Mouse (Mus musculus) frontal cortex, postnatal 14 days (tissue): ENCODE results near the gene Csrp1.

Experiments used
- DNase-seq, 2 experiments: peaks; one replicate each; pipeline ENCODE4 v3.0.0; 2022; ENCODE audit warnings: low spot score in 2 of 2

Gene Csrp1

GRCm38 (mm10) chr1:135770896-135771572 lies 51.2 kb downstream of the Csrp1 start:
- no peak for DNase-seq

- DNase-seq: no peak
These were observed 51.7 kb downstream of the Csrp1 start for GRCm38 (mm10) chr1:135771573-135771970.

- no peak for DNase-seq
These were observed 56.7 kb downstream of the Csrp1 start for GRCm38 (mm10) chr1:135776596-135776995.

GRCm38 (mm10) chr1:135777046-135777445 lies 57.2 kb downstream of the Csrp1 start:
- DNase-seq: no peak

GRCm38 (mm10) chr1:135778780-135779535 lies 59.1 kb downstream of the Csrp1 start, which contains the start of gene Tnni1:
Tnni1 (plus strand) TSS chr1:135779434.
- no peak for DNase-seq

- no peak for DNase-seq
These were observed 60.8 kb downstream of the Csrp1 start for GRCm38 (mm10) chr1:135780649-135781048.

GRCm38 (mm10) chr1:135781220-135781619 lies 61.4 kb downstream of the Csrp1 start:
- DNase-seq: peak; percentile 36 to 65

- DNase-seq: no peak
These were observed 63.0 kb downstream of the Csrp1 start for GRCm38 (mm10) chr1:135782816-135783215.

GRCm38 (mm10) chr1:135787799-135788198 lies 67.9 kb downstream of the Csrp1 start:
- DNase-seq: peak; percentile 54 to 58

GRCm38 (mm10) chr1:135788708-135789107 lies 68.8 kb downstream of the Csrp1 start:
- DNase-seq: no peak

- DNase-seq: peak in 1 of 2 experiments; percentile 56
These were observed 70.0 kb downstream of the Csrp1 start for GRCm38 (mm10) chr1:135789815-135790214.

GRCm38 (mm10) chr1:135792143-135792939 lies 72.5 kb downstream of the Csrp1 start:
- DNase-seq: no peak

- peak; percentile 37 to 46 for DNase-seq
These were observed 73.7 kb downstream of the Csrp1 start for GRCm38 (mm10) chr1:135793370-135794215.

GRCm38 (mm10) chr1:135794216-135795134 lies 74.6 kb downstream of the Csrp1 start:
- no peak for DNase-seq

- DNase-seq: no peak
These were observed 78.6 kb downstream of the Csrp1 start for GRCm38 (mm10) chr1:135798492-135798891.

- no peak for DNase-seq
These were observed 79.3 kb downstream of the Csrp1 start for GRCm38 (mm10) chr1:135799109-135799627.

- DNase-seq: no peak
These were observed 80.5 kb downstream of the Csrp1 start for GRCm38 (mm10) chr1:135800192-135800950.
